Mouse (Mus musculus): ENCODE data around the gene Mmel1. TPM values are rescaled to one million over a fixed set of nuclear protein-coding genes. Genes with fewer than 3 reads are reported as not detected.

The Mmel1 gene
- total RNA-seq, 2 experiments from 2014 or later, result 0.15 to 0.40 TPM

GRCm38 (mm10) chr4:154908490-154908889, 39.1 kb downstream of the Mmel1 start:
- DNase-seq, result no peak

GRCm38 (mm10) chr4:154910606-154911522, 41.5 kb downstream of the Mmel1 start:
- DNase-seq, result no peak

GRCm38 (mm10) chr4:154911644-154912043, 42.3 kb downstream of the Mmel1 start:
- no peak for DNase-seq

GRCm38 (mm10) chr4:154913845-154914244, 44.5 kb downstream of the Mmel1 start:
- DNase-seq, result no peak

- DNase-seq, result no peak
These were observed 44.9 kb downstream of the Mmel1 start for GRCm38 (mm10) chr4:154914252-154914651.

- DNase-seq, result no peak
These were observed 45.3 kb downstream of the Mmel1 start for GRCm38 (mm10) chr4:154914707-154915106.

- DNase-seq, result no peak
These were observed 45.9 kb downstream of the Mmel1 start for GRCm38 (mm10) chr4:154915286-154915685.

- no peak for DNase-seq
These were observed 47.3 kb downstream of the Mmel1 start for GRCm38 (mm10) chr4:154916662-154917061.

- DNase-seq, result no peak
These were observed 52.9 kb downstream of the Mmel1 start for GRCm38 (mm10) chr4:154922291-154922690.

GRCm38 (mm10) chr4:154922931-154923330, 53.5 kb downstream of the Mmel1 start:
- no peak for DNase-seq

GRCm38 (mm10) chr4:154925413-154925812, 56.0 kb downstream of the Mmel1 start:
- no peak for DNase-seq

- no peak for DNase-seq
These were observed 57.8 kb downstream of the Mmel1 start for GRCm38 (mm10) chr4:154926969-154927898.

- DNase-seq, result no peak
These were observed 58.5 kb downstream of the Mmel1 start for GRCm38 (mm10) chr4:154927899-154928337.

- DNase-seq, result no peak
These were observed 59.2 kb downstream of the Mmel1 start, which contains the start of gene Tnfrsf14 for GRCm38 (mm10) chr4:154928395-154929087. Gene Tnfrsf14 (minus strand): TSS chr4:154928563.

- DNase-seq, result no peak
These were observed 59.8 kb downstream of the Mmel1 start for GRCm38 (mm10) chr4:154929088-154929660.

GRCm38 (mm10) chr4:154933306-154933907, 64.0 kb downstream of the Mmel1 start:
- DNase-seq, result no peak

GRCm38 (mm10) chr4:154934800-154935199, 65.4 kb downstream of the Mmel1 start:
- DNase-seq, result no peak

GRCm38 (mm10) chr4:154935788-154936187, 66.4 kb downstream of the Mmel1 start:
- DNase-seq, result no peak

GRCm38 (mm10) chr4:154936542-154937255, 67.3 kb downstream of the Mmel1 start:
- DNase-seq, result no peak

GRCm38 (mm10) chr4:154937746-154938145, 68.4 kb downstream of the Mmel1 start:
- no peak for DNase-seq

GRCm38 (mm10) chr4:154940156-154940555, 70.8 kb downstream of the Mmel1 start:
- DNase-seq, result no peak
